Mouse (Mus musculus) gonadal fat pad, adult 2 months (tissue): ENCODE measurements around the gene Mgat4a. TPM values are rescaled to one million over a fixed set of nuclear protein-coding genes. Genes with fewer than 3 reads are reported as not detected.
"Not testable (repeated sequence)": the region's sequence is repeated elsewhere in the genome, so short reads cannot be mapped to it uniquely, and the experiment has no call there.

Source experiments
- DNase-seq: peaks from one replicate; pipeline ENCODE4 v3.0.0-alpha.2; 2012; ENCODE audit warnings: low read depth
- polyA plus RNA-seq: library from polyadenylated mRNA; depleted of rRNA; stranded (reverse); fragments of >200 nt; gene quantifications from 2 replicates; pipeline ENCODE4 v1.2.3, GENCODE M21; 2012

The Mgat4a gene
- polyA plus RNA-seq, 1 experiment, result 4.5 TPM

GRCm38 (mm10) chr1:37532533-37532840 is 8.3 kb downstream of the Mgat4a start:
- no peak for DNase-seq

- no peak for DNase-seq
Measured at GRCm38 (mm10) chr1:37531654-37532532, 8.9 kb downstream of the Mgat4a start.

DNA sequence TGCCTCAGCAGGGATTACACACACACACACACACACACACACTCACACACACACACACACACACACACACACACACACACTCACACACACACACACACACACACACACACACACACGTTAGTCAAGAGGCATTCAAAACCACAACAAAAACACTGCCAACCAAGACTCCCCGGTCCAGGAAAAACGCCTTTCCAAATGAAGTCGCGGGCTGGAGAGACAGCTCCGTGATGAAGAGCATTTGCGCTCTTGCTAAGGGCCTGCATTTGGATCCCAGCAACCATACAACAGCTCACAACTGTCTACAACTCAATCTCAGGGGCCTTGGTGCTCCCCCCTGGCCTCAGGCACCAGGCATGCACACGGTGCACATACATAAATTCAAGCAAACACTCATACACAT is 10.8 kb downstream of the Mgat4a start:
- DNase-seq, result no peak

- no peak for DNase-seq
Measured at GRCm38 (mm10) chr1:37526257-37526656, 14.6 kb downstream of the Mgat4a start.

GRCm38 (mm10) chr1:37524669-37525068 is 16.1 kb downstream of the Mgat4a start:
- no peak for DNase-seq

GRCm38 (mm10) chr1:37524122-37524521 is 16.7 kb downstream of the Mgat4a start:
- not testable (repeated sequence) for DNase-seq

DNA sequence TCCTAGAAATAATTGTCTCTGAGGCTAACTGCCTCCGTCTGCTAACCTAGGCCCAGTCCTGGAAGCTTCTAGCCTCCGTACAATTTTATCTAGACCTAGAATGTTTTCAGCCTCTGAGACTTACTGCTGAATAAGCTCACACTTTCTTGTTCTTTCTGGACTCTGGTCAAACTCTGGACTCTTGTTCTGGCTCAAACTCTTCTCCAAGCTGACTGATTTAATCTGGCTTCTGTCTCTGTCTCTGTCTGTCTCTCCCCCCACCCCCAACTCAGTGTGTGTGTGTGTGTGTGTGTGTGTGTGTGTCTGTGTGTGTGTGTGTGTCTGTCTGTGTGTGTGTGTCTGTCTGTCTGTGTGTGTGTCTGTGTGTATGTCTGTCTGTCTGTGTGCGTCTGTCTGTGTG is 17.3 kb downstream of the Mgat4a start:
- DNase-seq, result not testable (repeated sequence)

DNA sequence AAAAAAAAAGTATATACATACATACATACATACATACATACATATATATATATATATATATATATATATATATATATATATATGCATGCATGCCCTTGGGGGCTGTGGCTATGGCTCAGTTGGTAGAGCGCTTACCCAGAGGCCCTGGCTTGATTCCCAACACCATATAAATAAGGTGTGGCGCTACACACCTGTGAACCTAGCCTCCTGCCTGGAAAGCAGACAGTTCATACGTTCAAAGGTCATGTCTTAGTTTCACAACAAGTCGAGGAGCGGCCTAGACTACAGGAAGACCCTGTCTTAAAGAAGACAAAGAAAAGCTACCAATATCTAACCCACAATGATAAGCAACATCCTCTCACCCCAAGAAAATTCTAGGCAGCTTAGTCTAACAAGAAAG is 18.7 kb downstream of the Mgat4a start:
- DNase-seq, result no peak

DNA sequence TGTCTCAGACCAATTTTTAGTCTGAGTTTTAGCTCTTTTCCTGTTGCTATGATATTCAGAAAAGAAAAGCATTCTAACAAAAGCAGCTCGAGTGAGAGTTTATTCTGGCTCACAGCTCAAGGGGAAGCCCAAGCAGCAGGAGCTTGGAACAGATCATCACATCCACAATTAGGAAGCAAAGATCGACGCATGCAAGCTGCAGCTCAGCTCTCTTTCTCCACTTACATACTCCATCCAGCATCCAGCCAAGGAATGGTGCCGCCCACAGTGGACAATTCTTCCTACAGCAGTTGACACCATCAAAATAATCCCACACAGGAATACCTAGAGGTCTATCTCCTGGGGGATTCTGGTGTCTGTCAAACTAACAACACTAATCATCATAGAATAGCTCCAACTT is 22.0 kb downstream of the Mgat4a start:
- DNase-seq, result no peak

DNA sequence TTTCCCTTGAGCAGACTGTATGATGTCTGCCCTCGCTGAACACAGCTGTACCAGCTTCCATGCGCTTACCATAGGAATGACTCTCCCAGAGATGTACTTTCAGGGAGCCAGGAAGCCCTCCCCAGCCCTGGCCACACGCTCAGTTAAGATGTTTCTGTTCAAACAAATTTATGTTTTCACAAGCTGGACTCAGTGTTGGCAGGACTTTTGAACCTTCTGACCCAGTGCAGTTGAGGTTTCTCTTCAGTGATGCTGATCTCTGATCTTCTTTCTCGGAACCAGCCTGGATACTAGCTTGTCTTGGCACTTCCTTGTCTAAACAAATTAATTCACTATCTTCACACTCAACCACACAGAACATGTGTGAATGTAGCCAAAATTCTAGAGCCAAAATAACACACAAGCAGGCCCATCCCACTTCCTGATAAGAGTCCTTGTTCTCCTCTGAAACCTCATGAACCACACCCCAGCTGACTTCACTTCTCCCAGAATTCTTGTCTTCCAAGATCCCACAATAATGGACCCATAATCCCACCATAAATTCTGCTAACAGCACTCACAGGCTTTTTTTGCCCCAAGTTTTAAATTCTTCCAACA is 22.6 kb downstream of the Mgat4a start:
- no peak for DNase-seq

DNA sequence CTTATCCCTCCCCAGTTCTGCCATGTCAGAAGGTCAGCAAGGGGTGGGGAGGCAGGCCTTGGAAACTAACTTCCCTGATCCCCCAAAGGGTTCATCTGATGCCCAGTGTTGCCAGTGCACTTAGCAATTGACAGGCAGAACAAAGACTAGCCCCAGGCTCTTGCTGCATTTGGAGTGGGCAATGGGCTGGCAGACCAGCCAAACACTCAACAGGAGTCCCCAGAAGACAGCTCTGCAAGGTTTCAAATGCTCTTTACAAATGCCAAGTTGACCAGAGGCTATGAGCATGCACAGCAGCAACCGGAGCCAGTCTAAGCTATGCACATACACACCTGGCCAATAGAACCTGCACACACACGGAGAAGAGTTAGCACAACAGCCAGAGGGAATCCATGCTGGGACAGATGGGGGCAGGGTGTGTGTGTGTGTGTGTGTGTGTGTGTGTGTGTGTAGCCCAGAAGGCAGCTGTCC is 27.8 kb downstream of the Mgat4a start:
- DNase-seq, result no peak

DNA sequence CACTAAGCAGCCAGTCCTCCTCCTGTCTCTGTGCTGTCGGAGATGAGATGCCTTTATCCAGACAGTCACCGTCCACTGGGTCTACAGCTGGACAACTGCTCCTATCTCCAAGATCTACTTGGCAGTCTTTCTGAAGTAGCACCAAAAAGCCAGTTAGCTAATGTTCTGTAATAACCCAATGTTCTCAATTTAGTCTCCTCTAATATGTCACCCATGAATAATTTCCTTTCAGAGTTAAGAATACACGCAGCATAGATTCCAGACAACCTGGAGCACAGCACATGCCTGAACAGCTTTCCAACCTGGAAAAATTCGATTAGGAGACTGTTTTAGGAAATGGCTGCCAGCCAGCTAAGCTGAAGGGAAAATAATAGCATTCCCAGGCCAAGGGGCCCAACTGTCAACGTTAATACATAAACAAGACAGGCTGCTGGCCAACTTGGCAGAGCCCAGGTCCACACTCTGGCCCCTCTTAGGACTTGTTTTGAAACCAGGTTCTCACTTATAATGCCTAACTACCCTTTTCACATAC is 28.6 kb downstream of the Mgat4a start:
- no peak for DNase-seq

DNA sequence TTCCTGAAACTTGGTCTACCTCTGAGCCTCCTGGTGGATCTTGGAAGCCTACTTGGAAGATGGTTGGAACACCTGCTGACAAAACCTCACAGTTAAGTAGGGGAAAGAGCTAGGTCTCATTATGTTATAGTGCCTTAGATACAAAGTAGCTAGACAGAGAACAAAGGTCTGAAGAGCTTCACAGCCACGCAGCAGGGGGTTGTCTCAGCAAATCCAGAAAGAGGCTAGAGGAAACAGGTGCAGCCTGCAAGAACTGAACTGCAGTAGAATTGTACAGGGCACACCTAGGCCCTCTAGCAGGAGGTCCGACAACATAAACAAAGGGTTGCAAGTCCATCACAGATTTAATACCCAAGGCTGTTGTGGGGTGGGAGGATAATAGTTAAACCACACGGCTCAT is 30.6 kb downstream of the Mgat4a start:
- no peak for DNase-seq

DNA sequence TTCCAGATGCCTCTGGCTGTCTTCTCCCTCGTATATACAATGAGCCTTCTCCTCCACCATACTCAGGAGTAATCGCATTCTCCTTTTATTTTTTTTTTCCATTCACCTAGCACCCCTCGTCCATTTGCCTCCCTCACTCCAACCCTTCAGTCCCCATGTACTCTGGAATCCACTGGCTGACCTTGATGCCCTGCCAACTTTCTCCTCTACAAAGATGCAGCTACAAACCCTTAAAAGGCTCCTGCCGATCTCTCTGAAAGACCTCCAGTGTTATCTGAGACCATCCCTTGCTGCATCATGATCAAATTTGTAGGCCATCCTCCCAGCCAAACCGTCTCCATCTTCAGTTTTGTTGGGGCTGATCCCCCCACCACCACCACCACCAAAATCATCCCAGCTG is 31.4 kb downstream of the Mgat4a start:
- DNase-seq, result no peak

GRCm38 (mm10) chr1:37505348-37505730 is 35.5 kb downstream of the Mgat4a start:
- DNase-seq, result no peak

GRCm38 (mm10) chr1:37504716-37505347 is 36.0 kb downstream of the Mgat4a start:
- no peak for DNase-seq

GRCm38 (mm10) chr1:37503656-37504055 is 37.2 kb downstream of the Mgat4a start:
- no peak for DNase-seq

DNA sequence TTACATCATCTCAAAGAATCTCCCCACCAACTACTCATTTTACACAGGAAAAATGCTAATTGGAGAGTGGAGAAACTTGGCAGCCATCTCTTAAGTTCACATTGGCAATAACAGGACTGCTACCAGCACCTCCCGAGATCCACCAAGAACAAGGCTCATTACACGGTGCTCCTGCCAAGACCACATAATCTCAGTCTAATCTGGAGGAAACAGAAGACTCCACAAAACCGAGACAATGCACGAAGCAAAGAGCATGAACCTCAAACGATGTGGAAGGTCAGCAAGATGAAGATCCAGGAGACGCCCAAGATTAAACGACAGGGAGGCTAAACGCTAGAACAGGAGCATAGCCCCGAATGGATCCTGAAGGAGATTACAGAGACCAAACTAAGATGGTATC is 38.5 kb downstream of the Mgat4a start:
- no peak for DNase-seq

DNA sequence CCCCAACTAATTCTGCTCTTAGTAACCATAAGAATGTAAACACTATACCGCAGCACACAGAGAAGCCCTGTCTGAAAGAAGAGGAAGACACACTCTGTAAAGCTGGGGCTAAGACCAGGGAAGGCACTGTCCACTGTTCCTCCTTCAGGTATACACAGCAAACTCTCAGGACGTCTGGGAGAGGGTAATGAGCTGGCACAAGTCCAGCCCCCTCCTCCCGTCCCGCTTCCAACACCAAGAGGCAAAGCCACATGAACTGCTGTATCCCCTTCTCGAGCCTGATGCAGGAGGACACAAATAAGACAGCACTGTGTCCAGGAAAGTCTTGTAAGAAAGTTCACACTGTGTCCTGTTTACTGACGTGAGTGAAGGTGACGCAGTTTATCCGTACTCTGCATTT is 40.1 kb downstream of the Mgat4a start:
- no peak for DNase-seq

- not testable (repeated sequence) for DNase-seq
Measured at GRCm38 (mm10) chr1:37499395-37499794, 41.4 kb downstream of the Mgat4a start.

GRCm38 (mm10) chr1:37498911-37499310 is 41.9 kb downstream of the Mgat4a start:
- DNase-seq, result no peak

- no peak for DNase-seq
Measured at GRCm38 (mm10) chr1:37496591-37497280, 44.1 kb downstream of the Mgat4a start.
